Mouse (Mus musculus): ENCODE results near the gene Tgif1. TPM values are rescaled to one million over a fixed set of nuclear protein-coding genes. Genes with fewer than 3 reads are reported as not detected.
A peak's percentile ranks its signal among the peaks of the same experiment; 100 is the strongest.

Tgif1 gene
- polyA plus RNA-seq, 1 experiment from 2014 or later: 14.6 TPM

- Histone ChIP-seq H3K4me3 (no peak overlapping the region), H3K9ac (no peak overlapping the region), H3K4me2 (no peak overlapping the region), H3K9me3 (no peaks in the 10 kb centered on the region), H3K27ac (replicated peaks) (no peak overlapping the region), H3K27me3 (no peaks in the 10 kb centered on the region), H3K4me1 (replicated peaks) (no peaks in the 10 kb centered on the region), H3K36me3 (no peaks in the 10 kb centered on the region)
- 42% methylated on average over 7 of the region's 7 CpGs for WGBS
- no peak for ATAC-seq (ENCODE audit: low FRiP score, low read depth)
Measured at GRCm38 (mm10) chr17:70881194-70881593, 27.8 kb upstream of the Tgif1 start.

GRCm38 (mm10) chr17:70878237-70878636 is 24.9 kb upstream of the Tgif1 start:
- Histone ChIP-seq H3K4me3 (no peak overlapping the region), H3K4me2 (no peak overlapping the region), H3K4me1 (replicated peaks) (peaks cover 8% of the 10 kb centered on the region), H3K36me3 (no peaks in the 10 kb centered on the region), H3K27me3 (no peaks in the 10 kb centered on the region), H3K9ac (no peak overlapping the region), H3K9me3 (no peaks in the 10 kb centered on the region), H3K27ac (replicated peaks) (no peak overlapping the region)
- no peak for ATAC-seq (ENCODE audit: low FRiP score, low read depth)

- Histone ChIP-seq H3K27ac (replicated peaks) (0 out of 2 replicates have a peak overlapping the region, but pooled peaks have one; percentile 56), H3K36me3 (no peaks in the 10 kb centered on the region), H3K4me3 (peak overlapping the region; percentile 29), H3K9me3 (no peaks in the 10 kb centered on the region), H3K27me3 (no peaks in the 10 kb centered on the region), H3K9ac (0 out of 2 replicates have a peak overlapping the region, but pooled peaks have one; percentile 6), H3K4me1 (replicated peaks) (peaks cover 18% of the 10 kb centered on the region), H3K4me2 (peak overlapping the region; percentile 61)
- ATAC-seq (ENCODE audit: low FRiP score, low read depth): 0 out of 2 replicates have a peak, but pooled peaks have one; percentile 8
- WGBS: 42% methylated on average over 7 of the region's 7 CpGs
Measured at GRCm38 (mm10) chr17:70873778-70874124, 20.4 kb upstream of the Tgif1 start.

- Histone ChIP-seq H3K4me2 (peak overlapping the region; percentile 61), H3K27ac (replicated peaks) (peak overlapping the region; percentile 56), H3K27me3 (no peaks in the 10 kb centered on the region), H3K9me3 (no peaks in the 10 kb centered on the region), H3K4me1 (replicated peaks) (peaks cover 18% of the 10 kb centered on the region), H3K36me3 (no peaks in the 10 kb centered on the region), H3K4me3 (peak overlapping the region; percentile 29), H3K9ac (peak overlapping the region; percentile 6; the same call in 1 of the 2 replicates)
- peak; percentile 61 for ATAC-seq (ENCODE audit: low FRiP score, low read depth)
- WGBS: 19% methylated on average over 21 of the region's 21 CpGs
Measured at GRCm38 (mm10) chr17:70872936-70873777, 19.8 kb upstream of the Tgif1 start.

GRCm38 (mm10) chr17:70872094-70872929 is 19.0 kb upstream of the Tgif1 start:
- Histone ChIP-seq H3K9ac (no peak overlapping the region), H3K27ac (replicated peaks) (peak overlapping the region; percentile 56), H3K4me1 (replicated peaks) (peaks cover 18% of the 10 kb centered on the region), H3K36me3 (no peaks in the 10 kb centered on the region), H3K4me2 (peak overlapping the region; percentile 61), H3K9me3 (no peaks in the 10 kb centered on the region), H3K4me3 (peak overlapping the region; percentile 29), H3K27me3 (no peaks in the 10 kb centered on the region)
- WGBS: 4% methylated on average over 14 of the region's 14 CpGs
- ATAC-seq (ENCODE audit: low FRiP score, low read depth): peak; percentile 89

GRCm38 (mm10) chr17:70871676-70872075 is 18.3 kb upstream of the Tgif1 start:
- no peaks in the 10 kb centered on the region for H3K9me3 ChIP-seq
- WGBS: 65% methylated on average over 5 of the region's 5 CpGs
- ATAC-seq (ENCODE audit: low FRiP score, low read depth): no peak
- no peak overlapping the region for H3K27ac ChIP-seq (replicated peaks)
- no peak overlapping the region for H3K4me2 ChIP-seq
- peaks cover 18% of the 10 kb centered on the region for H3K4me1 ChIP-seq (replicated peaks)
- no peaks in the 10 kb centered on the region for H3K27me3 ChIP-seq
- H3K9ac ChIP-seq: no peak overlapping the region
- no peaks in the 10 kb centered on the region for H3K36me3 ChIP-seq
- no peak overlapping the region for H3K4me3 ChIP-seq

GRCm38 (mm10) chr17:70870581-70870980 is 17.2 kb upstream of the Tgif1 start:
- H3K4me1 ChIP-seq (replicated peaks): peaks cover 18% of the 10 kb centered on the region
- no peak for ATAC-seq (ENCODE audit: low FRiP score, low read depth)
- H3K27ac ChIP-seq (replicated peaks): no peak overlapping the region
- WGBS: 94% methylated on average over 4 of the region's 4 CpGs
- H3K9me3 ChIP-seq: no peaks in the 10 kb centered on the region
- H3K27me3 ChIP-seq: no peaks in the 10 kb centered on the region
- H3K4me2 ChIP-seq: no peak overlapping the region
- no peak overlapping the region for H3K9ac ChIP-seq
- H3K36me3 ChIP-seq: no peaks in the 10 kb centered on the region
- no peak overlapping the region for H3K4me3 ChIP-seq

- Histone ChIP-seq H3K9ac (no peak overlapping the region), H3K27me3 (no peaks in the 10 kb centered on the region), H3K4me1 (replicated peaks) (peaks cover 15% of the 10 kb centered on the region), H3K9me3 (no peaks in the 10 kb centered on the region), H3K27ac (replicated peaks) (no peak overlapping the region), H3K4me3 (no peak overlapping the region), H3K36me3 (no peaks in the 10 kb centered on the region), H3K4me2 (no peak overlapping the region)
- ATAC-seq (ENCODE audit: low FRiP score, low read depth): no peak
- WGBS: 93% methylated on average over 5 of the region's 5 CpGs
Measured at GRCm38 (mm10) chr17:70868577-70869229, 15.4 kb upstream of the Tgif1 start.

- no peak for ATAC-seq (ENCODE audit: low FRiP score, low read depth)
- Histone ChIP-seq H3K27ac (replicated peaks) (no peak overlapping the region), H3K36me3 (no peaks in the 10 kb centered on the region), H3K9ac (no peak overlapping the region), H3K9me3 (no peaks in the 10 kb centered on the region), H3K4me2 (no peak overlapping the region), H3K4me3 (no peak overlapping the region), H3K27me3 (no peaks in the 10 kb centered on the region), H3K4me1 (replicated peaks) (no peaks in the 10 kb centered on the region)
- 89% methylated on average over 6 of the region's 6 CpGs for WGBS
Measured at GRCm38 (mm10) chr17:70866538-70867114, 13.3 kb upstream of the Tgif1 start.

- no peak overlapping the region for H3K4me2 ChIP-seq
- no peaks in the 10 kb centered on the region for H3K9me3 ChIP-seq
- no peak overlapping the region for H3K4me3 ChIP-seq
- ATAC-seq (ENCODE audit: low FRiP score, low read depth): no peak
- 92% methylated on average over 5 of the region's 5 CpGs for WGBS
- no peaks in the 10 kb centered on the region for H3K27me3 ChIP-seq
- no peak overlapping the region for H3K27ac ChIP-seq (replicated peaks)
- H3K36me3 ChIP-seq: no peaks in the 10 kb centered on the region
- no peaks in the 10 kb centered on the region for H3K4me1 ChIP-seq (replicated peaks)
- no peak overlapping the region for H3K9ac ChIP-seq
Measured at GRCm38 (mm10) chr17:70866029-70866428, 12.7 kb upstream of the Tgif1 start.

- Histone ChIP-seq H3K27me3 (no peaks in the 10 kb centered on the region), H3K27ac (replicated peaks) (no peak overlapping the region), H3K36me3 (no peaks in the 10 kb centered on the region), H3K4me2 (no peak overlapping the region), H3K9ac (no peak overlapping the region), H3K9me3 (no peaks in the 10 kb centered on the region), H3K4me1 (replicated peaks) (no peaks in the 10 kb centered on the region), H3K4me3 (no peak overlapping the region)
- 89% methylated on average over 10 of the region's 10 CpGs for WGBS
- no peak for ATAC-seq (ENCODE audit: low FRiP score, low read depth)
Measured at GRCm38 (mm10) chr17:70865060-70865604, 11.8 kb upstream of the Tgif1 start.

Measured in hindbrain, embryonic 15.5 days (tissue).